Mouse (Mus musculus): ENCODE measurements around the gene Boc.

DNA sequence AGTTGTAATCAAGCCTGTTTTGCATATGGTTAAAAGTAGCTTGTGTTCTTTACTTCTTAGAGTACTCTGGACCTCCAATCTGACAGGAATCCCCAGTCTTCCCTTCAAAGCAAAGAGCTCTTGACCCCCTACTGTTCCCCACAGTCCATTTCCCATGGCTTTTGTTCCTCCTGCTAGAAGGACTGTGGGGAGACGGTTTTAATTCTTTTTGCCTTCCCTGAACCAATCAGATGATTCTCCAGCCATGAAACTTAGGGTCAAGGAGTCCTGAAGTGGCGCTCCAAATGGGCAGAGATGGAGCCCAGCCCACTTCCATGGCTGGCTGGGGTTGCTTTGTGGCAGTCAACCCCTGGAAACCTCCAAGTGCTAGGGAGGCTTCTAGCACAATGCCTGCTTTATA lies 42.5 kb upstream of the Boc start:
- TF ChIP-seq CTCF (IDR thresholded peaks at IDR 0.05; ENCODE audit: low read depth, low read length) (no peak), POLR2A (IDR thresholded peaks at IDR 0.05; ENCODE audit: extremely low read depth, insufficient read depth, low read length) (no peak)
